Mouse (Mus musculus): Measurements from ENCODE around the gene Lrrc41. TPM values are rescaled to one million over a fixed set of nuclear protein-coding genes. Genes with fewer than 3 reads are reported as not detected.

The Lrrc41 gene
- total and polyA plus RNA-seq, 3 experiments = 64.4 to 73.3 TPM; not detected in 1

DNA sequence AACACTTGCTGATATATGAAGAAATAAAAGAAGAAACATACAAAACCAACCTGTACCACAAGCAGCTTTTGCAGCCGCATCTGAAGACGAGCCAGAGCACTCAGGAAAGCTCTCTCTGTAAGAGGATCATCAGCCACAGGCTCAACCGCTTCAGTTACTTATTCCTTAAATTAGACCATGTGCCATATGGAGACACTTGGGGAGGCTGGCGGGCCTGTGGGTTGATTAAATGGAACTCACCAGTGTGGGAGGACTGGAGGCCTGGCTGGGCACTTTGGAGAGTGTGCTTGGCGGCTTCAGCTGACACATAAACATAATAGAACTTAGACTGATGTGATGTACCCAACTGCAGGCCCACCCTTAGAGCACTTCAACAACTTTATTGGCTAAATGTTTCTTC lies 41.7 kb upstream of the Lrrc41 start:
- no peak overlapping the region for H3K27ac ChIP-seq (ENCODE audit: control insufficient read depth, low read depth, low read length)
- no peak overlapping the region for H3K4me3 ChIP-seq (ENCODE audit: control insufficient read depth in 1 of 2, insufficient read depth in 1 of 2, low read depth in 2 of 2, low read length in 2 of 2)
- H3K36me3 ChIP-seq (ENCODE audit: control insufficient read depth in 1 of 2, insufficient read depth in 2 of 2, low read length in 2 of 2) = no peaks in the 10 kb centered on the region; a peak in 1 of 4 replicates
- no peak overlapping the region for H3K9ac ChIP-seq (ENCODE audit: control insufficient read depth, low read depth, low read length, poor library complexity, severe bottlenecking)
- TF ChIP-seq POLR2A (IDR thresholded peaks at IDR 0.05; ENCODE audit: control insufficient read depth in 1 of 2, insufficient read depth in 1 of 2, low read depth in 1 of 2, low read length in 2 of 2, poor library complexity in 1 of 2) (no peak), ZKSCAN1 (IDR thresholded peaks at IDR 0.05; ENCODE audit: low read depth, low read length) (no peak), MYB (IDR thresholded peaks at IDR 0.05; ENCODE audit: low read depth, low read length) (no peak), BHLHE40 (IDR thresholded peaks at IDR 0.05; ENCODE audit: borderline replicate concordance, low read depth, low read length) (no peak), RCOR1 (IDR thresholded peaks at IDR 0.05; ENCODE audit: low read depth, low read length) (no peak), RAD21 (IDR thresholded peaks at IDR 0.05; ENCODE audit: low read depth, low read length) (no peak), MEF2A (IDR thresholded peaks at IDR 0.05; ENCODE audit: extremely low read depth, insufficient replicate concordance, low read depth, low read length, poor library complexity, severe bottlenecking) (no peak), ETS1 (IDR thresholded peaks at IDR 0.05; ENCODE audit: low read depth, low read length) (no peak), NELFE (IDR thresholded peaks at IDR 0.05; ENCODE audit: low read depth, low read length) (no peak), TBP (IDR thresholded peaks at IDR 0.05; ENCODE audit: low read depth, low read length) (no peak), CHD1 (IDR thresholded peaks at IDR 0.05; ENCODE audit: low read depth, low read length) (no peak), KAT2A (conservative IDR thresholded peaks at IDR 0.05; ENCODE audit: low read depth, low read length) (no peak), UBTF (IDR thresholded peaks at IDR 0.05; ENCODE audit: borderline replicate concordance, insufficient read depth, low read depth, low read length) (no peak), MAFK (IDR thresholded peaks at IDR 0.05; ENCODE audit: borderline replicate concordance, low read depth, low read length) (no peak), EP300 (IDR thresholded peaks at IDR 0.05; ENCODE audit: low read depth in 1 of 2, low read length in 2 of 2) (no peak)
- H3K79me2 ChIP-seq (ENCODE audit: control insufficient read depth, insufficient read depth, low read length, poor library complexity) = no peaks in the 10 kb centered on the region
- no peaks in the 10 kb centered on the region for H3K27me3 ChIP-seq (ENCODE audit: control insufficient read depth in 1 of 2, insufficient read depth in 2 of 2, low read length in 2 of 2)
- no peaks in the 10 kb centered on the region for H3K4me1 ChIP-seq (ENCODE audit: control insufficient read depth in 1 of 2, insufficient read depth in 2 of 2, low read length in 2 of 2)
- H3K9me3 ChIP-seq (replicated peaks; ENCODE audit: insufficient read depth, low read length) = no peaks in the 10 kb centered on the region
- no peak for DNase-seq (ENCODE audit: low read depth, low spot score)

DNA sequence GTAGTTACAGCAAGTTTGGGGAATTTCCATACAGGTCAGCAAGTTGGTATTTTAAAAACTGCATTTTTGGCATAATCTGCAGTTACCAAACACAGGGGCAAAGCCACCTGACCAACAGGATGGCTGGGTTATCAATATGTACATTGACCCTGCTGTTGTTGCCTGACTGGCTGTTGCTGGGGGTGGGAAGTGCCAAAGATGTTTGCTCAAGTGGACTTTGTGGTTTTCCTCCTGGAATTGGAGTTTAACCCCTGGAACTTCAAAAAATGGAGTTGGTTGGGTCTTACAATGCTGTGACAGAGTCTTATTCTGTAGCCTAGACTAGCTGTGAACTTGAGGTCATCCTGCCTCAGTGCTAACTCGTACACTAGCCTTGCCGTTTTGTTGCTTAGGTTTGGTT lies 34.6 kb upstream of the Lrrc41 start:
- Histone ChIP-seq H3K4me1 (ENCODE audit: control insufficient read depth in 1 of 2, insufficient read depth in 2 of 2, low read length in 2 of 2) (no peaks in the 10 kb centered on the region), H3K79me2 (ENCODE audit: control insufficient read depth, insufficient read depth, low read length, poor library complexity) (no peaks in the 10 kb centered on the region)

More for the DNA sequence above, 34.6 kb upstream of the Lrrc41 start:
- H3K27ac ChIP-seq (ENCODE audit: control insufficient read depth, low read depth, low read length) = no peak overlapping the region
- DNase-seq (ENCODE audit: low read depth, low spot score) = no peak
- H3K9ac ChIP-seq (ENCODE audit: control insufficient read depth, low read depth, low read length, poor library complexity, severe bottlenecking) = no peak overlapping the region
- H3K36me3 ChIP-seq (ENCODE audit: control insufficient read depth in 1 of 2, insufficient read depth in 2 of 2, low read length in 2 of 2) = no peaks in the 10 kb centered on the region
- H3K9me3 ChIP-seq (replicated peaks; ENCODE audit: insufficient read depth, low read length) = no peaks in the 10 kb centered on the region
- H3K27me3 ChIP-seq (ENCODE audit: control insufficient read depth in 1 of 2, insufficient read depth in 2 of 2, low read length in 2 of 2) = no peaks in the 10 kb centered on the region
- TF ChIP-seq MAFK (IDR thresholded peaks at IDR 0.05; ENCODE audit: borderline replicate concordance, low read depth, low read length) = no peak
- no peak for TF ChIP-seq RCOR1 (IDR thresholded peaks at IDR 0.05; ENCODE audit: low read depth, low read length)
- TF ChIP-seq HCFC1 (IDR thresholded peaks at IDR 0.05; ENCODE audit: low read depth, low read length) = no peak
- no peak for TF ChIP-seq NELFE (IDR thresholded peaks at IDR 0.05; ENCODE audit: low read depth, low read length)
- no peak for TF ChIP-seq ELF1 (IDR thresholded peaks at IDR 0.05; ENCODE audit: low read depth, low read length)
- no peak overlapping the region for H3K4me3 ChIP-seq (ENCODE audit: control insufficient read depth in 1 of 2, insufficient read depth in 1 of 2, low read depth in 2 of 2, low read length in 2 of 2)
